Comparison of ENCODE assay signal across 8 mouse cellular contexts in the genomic region with DNA sequence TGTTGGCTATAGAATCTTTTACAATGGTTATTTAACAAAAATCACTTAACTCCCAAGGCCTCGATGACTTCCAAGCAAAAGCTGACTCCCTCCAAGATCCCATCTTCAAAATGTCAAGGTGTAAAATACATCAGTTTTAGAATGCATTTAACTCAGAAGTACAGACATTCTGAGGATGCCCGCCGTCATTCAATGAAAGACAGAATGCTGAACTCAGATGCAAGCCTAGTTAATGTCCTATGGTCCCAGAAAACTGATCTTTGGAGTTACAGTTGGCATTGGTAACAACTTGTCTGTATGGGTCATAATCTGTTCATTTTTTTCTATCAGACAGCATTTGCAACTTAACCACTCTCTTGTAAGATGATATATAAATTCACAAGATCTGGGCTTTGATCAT. TPM values are rescaled to one million over a fixed set of nuclear protein-coding genes. Genes with fewer than 3 reads are reported as not detected.
DNase-seq lines count a peak whose midpoint lies in the region; ATAC-seq and TF ChIP-seq lines count a peak whose summit lies in the region.

No protein-coding gene starts in this region.

- H3K36me3 ChIP-seq in lung, postnatal 0 days (ENCODE audit: insufficient read depth, low read length), result peaks cover 14% of the 10 kb centered on the region
- no peaks in the 10 kb centered on the region for H3K36me3 ChIP-seq in forebrain, embryonic 11.5 days (ENCODE audit: control insufficient read depth, insufficient read depth, low read length)
- no peaks in the 10 kb centered on the region for H3K36me3 ChIP-seq in limb, embryonic 11.5 days (ENCODE audit: control insufficient read depth, insufficient read depth, low read length)
- H3K36me3 ChIP-seq in neural tube, embryonic 15.5 days, result peaks cover 24% of the 10 kb centered on the region

- DNase-seq in lung, postnatal 0 days (ENCODE audit: low spot score), result no peak
- no peak for DNase-seq in lung, postnatal 10 days
- no peak for DNase-seq in forebrain, embryonic 11.5 days (ENCODE audit: low spot score)
- no peak for DNase-seq in limb, embryonic 11.5 days (ENCODE audit: low spot score)
- DNase-seq in embryo, embryonic 10.5 days (ENCODE audit: low spot score), result no peak
- DNase-seq in frontal cortex, postnatal 25 days (ENCODE audit: low spot score in 2 of 2), result no peak
- DNase-seq in left cerebral cortex, postnatal 25 days (ENCODE audit: low spot score in 2 of 2), result no peak

- no peak for TF ChIP-seq CTCF in lung, postnatal 0 days (IDR thresholded peaks at IDR 0.05)

- H3K9ac ChIP-seq in lung, postnatal 0 days (replicated peaks; ENCODE audit: low read depth), result 0 out of 2 replicates have a peak overlapping the region, but pooled peaks have one; percentile 26
- peak overlapping the region; percentile 33; the same call in 1 of the 2 replicates for H3K9ac ChIP-seq in forebrain, embryonic 11.5 days (ENCODE audit: low read length)
- H3K9ac ChIP-seq in limb, embryonic 11.5 days (ENCODE audit: low read length), result peak overlapping the region; percentile 12; the same call in 1 of the 2 replicates
- H3K9ac ChIP-seq in neural tube, embryonic 15.5 days (replicated peaks), result peak overlapping the region; percentile 57

- TF ChIP-seq EP300 in lung, postnatal 0 days (IDR thresholded peaks at IDR 0.05), result no peak

- no peak for ATAC-seq in lung, postnatal 0 days
- ATAC-seq in forebrain, embryonic 11.5 days (replicated peaks; ENCODE audit: low FRiP score), result no peak
- ATAC-seq in limb, embryonic 11.5 days (ENCODE audit: insufficient number of reproducible peaks, low FRiP score, low TSS enrichment, low read depth), result no peak
- no peak for ATAC-seq in neural tube, embryonic 15.5 days (ENCODE audit: low FRiP score)

- intact Hi-C loops in left cerebral cortex, postnatal 25 days (cut with DNase I), result loop anchor here (2.0 kb wide), 1 partner anchor 17 kb away; a partner anchor contains a TSS

- peak overlapping the region; percentile 74 for H3K4me2 ChIP-seq in lung, postnatal 0 days (replicated peaks; ENCODE audit: low read depth, low read length)
- peak overlapping the region; percentile 51 for H3K4me2 ChIP-seq in forebrain, embryonic 11.5 days (ENCODE audit: low read depth, low read length, severe bottlenecking)
- peak overlapping the region; percentile 39; the same call in 1 of the 2 replicates for H3K4me2 ChIP-seq in limb, embryonic 11.5 days (ENCODE audit: low read depth, severe bottlenecking)
- peak overlapping the region; percentile 66 for H3K4me2 ChIP-seq in neural tube, embryonic 15.5 days

- peak overlapping the region; percentile 89 for H3K27ac ChIP-seq in lung, postnatal 0 days (ENCODE audit: low read length)
- peak overlapping the region; percentile 76 for H3K27ac ChIP-seq in forebrain, embryonic 11.5 days (ENCODE audit: low read depth, low read length)
- H3K27ac ChIP-seq in limb, embryonic 11.5 days (replicated peaks; ENCODE audit: low read depth, low read length), result peak overlapping the region; percentile 83
- peak overlapping the region; percentile 88 for H3K27ac ChIP-seq in neural tube, embryonic 15.5 days (replicated peaks)

- no peaks in the 10 kb centered on the region for H3K27me3 ChIP-seq in lung, postnatal 0 days (replicated peaks; ENCODE audit: insufficient read depth, low read length)
- H3K27me3 ChIP-seq in forebrain, embryonic 11.5 days (ENCODE audit: control insufficient read depth, insufficient read depth, low read length), result no peaks in the 10 kb centered on the region
- no peaks in the 10 kb centered on the region for H3K27me3 ChIP-seq in limb, embryonic 11.5 days (ENCODE audit: control insufficient read depth, insufficient read depth, low read length)
- H3K27me3 ChIP-seq in neural tube, embryonic 15.5 days (replicated peaks), result no peaks in the 10 kb centered on the region

- peaks cover 3% of the 10 kb centered on the region; the same call in 1 of the 2 replicates for H3K4me1 ChIP-seq in lung, postnatal 0 days (ENCODE audit: insufficient read depth, low read depth, low read length)
- H3K4me1 ChIP-seq in forebrain, embryonic 11.5 days (replicated peaks; ENCODE audit: control insufficient read depth, insufficient read depth, low read length), result peaks cover 2% of the 10 kb centered on the region; the same call in 1 of the 2 replicates
- H3K4me1 ChIP-seq in limb, embryonic 11.5 days (ENCODE audit: control insufficient read depth, insufficient read depth, low read length), result peaks cover 4% of the 10 kb centered on the region; the same call in 1 of the 2 replicates
- peaks cover 13% of the 10 kb centered on the region for H3K4me1 ChIP-seq in neural tube, embryonic 15.5 days

- H3K9me3 ChIP-seq in lung, postnatal 0 days (ENCODE audit: low read length), result no peaks in the 10 kb centered on the region
- H3K9me3 ChIP-seq in forebrain, embryonic 11.5 days (ENCODE audit: control insufficient read depth, low read length), result no peaks in the 10 kb centered on the region
- no peaks in the 10 kb centered on the region for H3K9me3 ChIP-seq in limb, embryonic 11.5 days (ENCODE audit: control insufficient read depth, low read length)
- H3K9me3 ChIP-seq in neural tube, embryonic 15.5 days (replicated peaks), result no peaks in the 10 kb centered on the region

- WGBS in lung, postnatal 0 days, result 76% methylated on average over 3 of the region's 3 CpGs
- WGBS in forebrain, embryonic 11.5 days, result 87% methylated on average over 3 of the region's 3 CpGs
- WGBS in limb, embryonic 11.5 days, result 83% methylated on average over 3 of the region's 3 CpGs
- WGBS in neural tube, embryonic 15.5 days, result 83% methylated on average over 3 of the region's 3 CpGs

- H3K4me3 ChIP-seq in lung, postnatal 0 days (ENCODE audit: low read depth, low read length), result peak overlapping the region; percentile 70
- H3K4me3 ChIP-seq in forebrain, embryonic 11.5 days (ENCODE audit: low read depth, low read length), result peak overlapping the region; percentile 78
- 0 out of 2 replicates have a peak overlapping the region, but pooled peaks have one; percentile 64 for H3K4me3 ChIP-seq in limb, embryonic 11.5 days (ENCODE audit: low read depth, low read length)
- peak overlapping the region; percentile 88 for H3K4me3 ChIP-seq in neural tube, embryonic 15.5 days (replicated peaks)

RNA-seq across cellular contexts. Expression of a gene that starts 0.6 kb away (rescaled TPM):
- 8.2 and 8.6 TPM in 2 replicates for polyA plus RNA-seq in lung, postnatal 0 days (2015; fragmentation: Nextera tagmentation; extraction: Ambion mirVana)
- polyA plus RNA-seq in forebrain, embryonic 11.5 days (2014; fragmentation: Nextera tagmentation; extraction: Ambion mirVana), result 42.4 and 50.8 TPM in 2 replicates
- polyA plus RNA-seq in limb, embryonic 11.5 days (2014; fragmentation: Nextera tagmentation; extraction: Ambion mirVana), result 55.9 and 57.0 TPM in 2 replicates
- 13.1 and 19.2 TPM in 2 replicates for polyA plus RNA-seq in neural tube, embryonic 15.5 days (2015; fragmentation: Nextera tagmentation; extraction: Ambion mirVana)
- total RNA-seq in left cerebral cortex, postnatal 25 days (2021), result 1 to 10 TPM; 6.1 to 7.7 TPM

RNA-seq across cellular contexts. Expression of a gene that starts 0.7 kb away (rescaled TPM):
- 0.63 and 0.99 TPM in 2 replicates for polyA plus RNA-seq in lung, postnatal 0 days (2015; fragmentation: Nextera tagmentation; extraction: Ambion mirVana)
- polyA plus RNA-seq in forebrain, embryonic 11.5 days (2014; fragmentation: Nextera tagmentation; extraction: Ambion mirVana), result 1.1 and 1.7 TPM in 2 replicates
- 0.62 and 0.81 TPM in 2 replicates for polyA plus RNA-seq in limb, embryonic 11.5 days (2014; fragmentation: Nextera tagmentation; extraction: Ambion mirVana)
- 0.31 and 0.52 TPM in 2 replicates for polyA plus RNA-seq in neural tube, embryonic 15.5 days (2015; fragmentation: Nextera tagmentation; extraction: Ambion mirVana)
- 1 to 10 TPM; 1.7 to 1.8 TPM for total RNA-seq in left cerebral cortex, postnatal 25 days (2021)

RNA-seq across cellular contexts. Expression of a gene that starts 17.6 kb away (rescaled TPM):
- 65.1 and 68.2 TPM in 2 replicates for polyA plus RNA-seq in lung, postnatal 0 days (2015; fragmentation: Nextera tagmentation; extraction: Ambion mirVana)
- 17.6 and 20.1 TPM in 2 replicates for polyA plus RNA-seq in forebrain, embryonic 11.5 days (2014; fragmentation: Nextera tagmentation; extraction: Ambion mirVana)
- polyA plus RNA-seq in limb, embryonic 11.5 days (2014; fragmentation: Nextera tagmentation; extraction: Ambion mirVana), result 27.8 and 28.3 TPM in 2 replicates
- 25.7 and 29.7 TPM in 2 replicates for polyA plus RNA-seq in neural tube, embryonic 15.5 days (2015; fragmentation: Nextera tagmentation; extraction: Ambion mirVana)
- total RNA-seq in left cerebral cortex, postnatal 25 days (2021), result 10 to 100 TPM; 77.6 to 96.5 TPM
